Comparison of ENCODE assay signal across 8 mouse cellular contexts in the genomic region with DNA sequence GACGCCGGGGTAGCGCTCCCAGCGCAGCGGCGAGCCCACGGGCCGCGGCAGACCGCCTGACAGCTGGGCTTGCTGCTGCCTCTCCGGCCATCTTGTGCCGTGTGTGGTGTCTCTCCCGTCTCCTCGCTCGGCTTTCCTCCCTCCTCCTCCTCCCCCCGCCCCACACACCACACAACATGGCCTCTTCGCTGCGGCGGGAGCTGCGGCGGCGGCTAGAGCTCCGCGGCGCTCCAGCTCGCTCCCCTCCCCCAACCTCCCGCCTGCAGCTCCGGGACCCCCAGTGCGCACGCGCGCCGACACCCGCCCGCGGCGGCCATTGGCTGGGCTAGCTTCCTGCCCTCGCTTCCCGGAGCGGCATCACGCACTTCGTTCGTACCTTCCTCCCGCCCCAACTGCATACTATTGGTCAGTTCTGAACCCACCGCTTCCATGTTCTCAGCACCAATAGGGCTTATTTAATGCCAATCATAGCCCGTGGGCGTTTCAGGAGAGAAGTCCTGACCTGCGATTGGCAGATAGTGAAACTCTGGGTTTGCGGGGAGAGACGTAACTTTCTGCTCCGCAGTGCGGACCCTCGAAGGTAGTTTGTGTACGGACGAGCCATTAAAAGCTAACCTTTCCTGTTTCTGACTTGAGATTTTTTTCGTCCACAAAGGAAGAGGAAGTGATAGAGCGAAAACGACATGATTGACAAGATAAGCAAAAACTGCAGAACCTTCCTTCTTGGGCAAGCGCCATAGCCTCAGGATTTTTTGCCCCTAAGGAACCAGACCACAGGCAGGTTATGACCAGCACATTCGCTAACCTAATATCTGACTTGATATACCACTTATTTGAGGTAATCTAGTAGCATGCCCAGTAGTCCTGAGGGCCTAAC. TPM values are rescaled to one million over a fixed set of nuclear protein-coding genes. Genes with fewer than 3 reads are reported as not detected.
DNase-seq lines count a peak whose midpoint lies in the region; ATAC-seq lines count a peak whose summit lies in the region.

No protein-coding gene starts in this region.

- ATAC-seq in megakaryocyte progenitor cell, adult 5-6 weeks (replicated peaks; ENCODE audit: poor library complexity): peak; percentile 83

- DNase-seq in adipocyte (ENCODE audit: low spot score): peak; percentile 99
- DNase-seq in embryo, embryonic 10 days (ENCODE audit: low spot score): peak; percentile 99
- DNase-seq in gastrocnemius, postnatal 10 days: peak; percentile 99
- peak; percentile 100 for DNase-seq in induced T-regulatory cell, adult 2 months (ENCODE audit: low read depth)
- peak; percentile 99 to 100 for DNase-seq in left cerebral cortex, adult 9 months (ENCODE audit: low spot score in 2 of 2)
- peak; percentile 100 for DNase-seq in right cerebral cortex, postnatal 14 days
- peak; percentile 95 to 99 for DNase-seq in urinary bladder, postnatal 36 days (ENCODE audit: low spot score in 2 of 2)

RNA-seq across cellular contexts. Expression of a gene that starts 16.9 kb away (rescaled TPM):
- 10 to 100 TPM; 42.9 to 57.0 TPM for total RNA-seq in gastrocnemius, postnatal 10 days (2021)
- 46.8 and 54.3 TPM in 2 replicates for total RNA-seq in megakaryocyte progenitor cell, adult 5-6 weeks (2015)
- 82.2 and 117 TPM in 2 replicates for total RNA-seq in megakaryocyte progenitor cell, adult 5-6 weeks (2017)

Comparison
In these comparisons a context has a peak if more than half of its experiments do, and no peak if none do; other contexts are left out.
1. Peak in every context shown above with its lines: DNase-seq and ATAC-seq.